Mouse (Mus musculus): ENCODE data around the gene Zfp423. TPM values are rescaled to one million over a fixed set of nuclear protein-coding genes. Genes with fewer than 3 reads are reported as not detected.

The Zfp423 gene
- total RNA-seq, 2 experiments from 2014 or later: not detected

- ATAC-seq (replicated peaks; ENCODE audit: poor library complexity, severe bottlenecking): peak; percentile 83
Measured at GRCm38 (mm10) chr8:87656484-87657230, 302.7 kb downstream of the Zfp423 start.

- ATAC-seq (replicated peaks; ENCODE audit: poor library complexity, severe bottlenecking): no peak
Measured at GRCm38 (mm10) chr8:87655946-87656345, 303.4 kb downstream of the Zfp423 start.

GRCm38 (mm10) chr8:87647781-87648180 is 311.6 kb downstream of the Zfp423 start:
- ATAC-seq (replicated peaks; ENCODE audit: poor library complexity, severe bottlenecking): no peak

- no peak for ATAC-seq (replicated peaks; ENCODE audit: poor library complexity, severe bottlenecking)
Measured at GRCm38 (mm10) chr8:87645829-87646483, 313.4 kb downstream of the Zfp423 start.

- ATAC-seq (replicated peaks; ENCODE audit: poor library complexity, severe bottlenecking): no peak
Measured at GRCm38 (mm10) chr8:87645371-87645770, 314.0 kb downstream of the Zfp423 start.

DNA sequence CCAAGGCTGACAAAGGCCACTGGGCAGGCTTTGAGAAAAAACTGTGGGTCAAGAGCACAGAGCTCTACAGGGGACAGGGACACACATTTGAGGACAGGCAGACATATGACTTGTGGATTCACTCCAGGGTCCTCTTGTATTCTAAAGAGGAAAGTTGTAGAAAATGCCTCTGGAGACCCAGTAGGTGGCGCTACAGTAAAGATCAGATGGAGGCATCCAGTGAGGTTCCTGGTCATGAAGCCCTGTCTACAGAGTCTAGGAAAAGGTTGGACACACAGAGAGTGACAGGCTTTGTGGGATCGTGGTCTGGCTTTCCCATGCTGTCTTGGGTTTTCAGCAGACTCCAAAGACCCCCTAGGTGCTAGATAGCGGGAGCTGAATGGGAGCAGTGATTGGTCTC is 318.5 kb downstream of the Zfp423 start:
- no peak for ATAC-seq (replicated peaks; ENCODE audit: poor library complexity, severe bottlenecking)

- ATAC-seq (replicated peaks; ENCODE audit: poor library complexity, severe bottlenecking): no peak
Measured at GRCm38 (mm10) chr8:87636226-87636742, 323.1 kb downstream of the Zfp423 start.

DNA sequence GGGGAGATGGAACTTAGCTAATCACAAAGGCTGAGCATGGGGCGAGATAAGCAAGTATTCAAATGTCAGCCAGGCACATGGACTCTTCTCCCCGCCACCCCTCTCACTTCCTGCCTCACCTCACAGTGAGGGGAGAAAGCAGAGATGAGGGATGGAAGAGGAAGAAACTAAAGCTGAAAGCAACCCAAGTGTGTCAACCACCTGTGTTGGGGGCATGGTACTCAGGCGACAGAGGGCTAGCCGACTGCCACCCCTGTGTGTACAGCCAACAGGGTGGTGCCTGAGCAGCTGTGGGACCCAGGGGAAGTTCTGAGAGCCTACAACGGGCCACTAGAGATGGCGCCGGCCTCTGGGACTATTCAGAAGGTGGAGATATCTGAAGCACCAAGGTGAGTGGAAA is 327.6 kb downstream of the Zfp423 start:
- no peak for ATAC-seq (replicated peaks; ENCODE audit: poor library complexity, severe bottlenecking)

- no peak for ATAC-seq (replicated peaks; ENCODE audit: poor library complexity, severe bottlenecking)
Measured at GRCm38 (mm10) chr8:87629656-87630055, 329.7 kb downstream of the Zfp423 start.

- no peak for ATAC-seq (replicated peaks; ENCODE audit: poor library complexity, severe bottlenecking)
Measured at GRCm38 (mm10) chr8:87621181-87621580, 338.2 kb downstream of the Zfp423 start.

DNA sequence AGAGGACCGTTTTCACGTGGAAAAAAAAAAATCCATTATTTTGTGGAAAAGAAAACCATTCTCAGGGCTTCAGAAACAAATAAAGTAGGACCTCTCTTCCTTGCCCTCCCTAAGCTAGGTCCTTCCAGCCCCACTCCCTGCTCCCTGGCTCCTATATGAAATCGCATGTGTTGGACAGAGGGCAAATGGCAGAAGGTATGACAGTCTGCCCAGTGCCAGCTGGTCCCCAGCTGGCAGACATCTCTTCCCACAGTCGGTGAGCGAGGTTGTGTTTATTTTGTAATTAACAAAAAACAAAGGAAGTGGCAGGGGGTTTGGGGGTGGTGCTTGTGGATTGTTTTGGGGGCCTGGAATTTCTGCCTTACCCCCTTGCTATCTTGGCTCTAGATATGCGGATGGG is 339.2 kb downstream of the Zfp423 start:
- ATAC-seq (replicated peaks; ENCODE audit: poor library complexity, severe bottlenecking): no peak

- no peak for ATAC-seq (replicated peaks; ENCODE audit: poor library complexity, severe bottlenecking)
Measured at GRCm38 (mm10) chr8:87619529-87619928, 339.9 kb downstream of the Zfp423 start.

DNA sequence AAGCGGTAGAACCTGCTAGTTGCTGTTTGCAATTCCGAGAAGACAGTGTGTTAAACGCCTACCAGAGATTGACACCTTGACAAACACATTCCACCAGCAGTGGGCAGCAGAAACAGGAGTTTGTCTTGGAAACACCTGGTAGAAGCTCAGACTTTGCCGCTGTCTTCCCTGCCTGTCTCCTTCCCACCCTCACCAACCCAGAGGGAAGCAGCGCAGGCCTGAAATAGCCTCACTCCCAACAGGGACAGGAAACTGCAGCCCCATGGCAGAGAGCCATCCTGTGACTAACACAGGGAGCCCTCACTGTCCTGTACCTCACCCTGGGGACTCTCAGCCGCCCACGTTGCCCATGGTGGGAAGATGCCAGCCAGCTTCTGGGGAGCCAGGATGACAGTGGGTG is 340.3 kb downstream of the Zfp423 start:
- ATAC-seq (replicated peaks; ENCODE audit: poor library complexity, severe bottlenecking): no peak

GRCm38 (mm10) chr8:87613701-87614100 is 345.7 kb downstream of the Zfp423 start:
- ATAC-seq (replicated peaks; ENCODE audit: poor library complexity, severe bottlenecking): no peak

Other genes starting within 250 kb of the Zfp423 start
- 52.7 and 53.4 TPM in 2 replicates for gene Cnep1r1, start 159.2 kb upstream of the Zfp423 start, total RNA-seq (2014; fragmentation: Nextera tagmentation)
- 8.0 and 9.4 TPM in 2 replicates for gene Cnep1r1, start 159.2 kb upstream of the Zfp423 start, total RNA-seq (2017)
- gene Heatr3, start 178.3 kb upstream of the Zfp423 start, total RNA-seq (2014; fragmentation: Nextera tagmentation): 40.6 and 49.3 TPM in 2 replicates
- gene Heatr3, start 178.3 kb upstream of the Zfp423 start, total RNA-seq (2017): 40.9 and 52.5 TPM in 2 replicates
- 34.4 and 41.3 TPM in 2 replicates for gene Tent4b, start 239.6 kb upstream of the Zfp423 start, total RNA-seq (2014; fragmentation: Nextera tagmentation)
- gene Tent4b, start 239.6 kb upstream of the Zfp423 start, total RNA-seq (2017): 34.6 and 37.6 TPM in 2 replicates

All from granulocyte monocyte progenitor cell, adult 5-6 weeks (primary cell).